Mouse (Mus musculus) olfactory bulb, adult 2 months (tissue): ENCODE data around the gene Henmt1.

Experiments used
- CTCF ChIP-seq: fragments of 200-500 bp; IDR thresholded peaks from 2 replicates; pipeline ENCODE4 v1.5.1; 2012; ENCODE audit warnings: low read depth, mild to moderate bottlenecking, low read length, moderate library complexity; ENCODE audit not compliant: insufficient read depth
- POLR2A ChIP-seq: fragments of 200-500 bp; IDR thresholded peaks from 2 replicates; pipeline ENCODE4 v1.6.1; 2012; ENCODE audit warnings: mild to moderate bottlenecking, low read depth, low read length, moderate library complexity; ENCODE audit not compliant: insufficient read depth

DNA sequence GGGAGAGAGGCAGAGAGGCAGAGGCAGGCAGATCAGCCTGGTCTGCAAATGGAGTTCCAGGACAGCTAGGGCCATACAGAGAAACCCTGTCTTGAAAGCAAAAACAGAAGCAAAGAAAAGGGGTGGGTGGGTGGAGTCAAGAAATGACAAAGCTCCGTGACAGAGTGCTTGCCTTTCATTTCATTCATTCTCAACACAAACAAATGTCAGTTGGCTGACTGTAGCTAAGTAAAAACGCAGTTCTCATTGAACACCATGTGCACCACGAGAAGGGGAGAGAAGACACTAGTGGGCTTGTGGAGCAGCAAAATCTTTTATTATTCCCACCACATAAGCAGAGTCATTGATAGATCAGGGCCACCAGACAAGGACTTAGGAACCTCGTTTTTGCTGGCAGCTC, 22.8 kb upstream of the Henmt1 start:
- TF ChIP-seq POLR2A (no peak), CTCF (no peak)
